Mouse (Mus musculus) embryonic facial prominence, embryonic 11.5 days (tissue): ENCODE measurements around the gene Art5. TPM values are rescaled to one million over a fixed set of nuclear protein-coding genes. Genes with fewer than 3 reads are reported as not detected.

Source experiments
- ATAC-seq: fragments of 200-750 bp; cut with Nextera tagmentation; replicated peaks from 2 replicates; pipeline ENCODE4 v1.8.0; 2017; ENCODE audit warnings: low read depth; ENCODE audit not compliant: insufficient number of reproducible peaks, low FRiP score, low TSS enrichment
- DNase-seq: peaks from one replicate; pipeline ENCODE4 v3.0.0-alpha.2; 2015; ENCODE audit warnings: low spot score
- H3K27ac ChIP-seq: fragments of 300-500 bp; sonication (generic); replicated peaks from 2 replicates; pipeline ENCODE4 v1.5.1; 2014; ENCODE audit warnings: mild to moderate bottlenecking, low read depth, low read length, control low read depth
- H3K27me3 ChIP-seq: fragments of 300-500 bp; sonication (generic); 2 replicates; pipeline ENCODE4 v1.6.1; 2014; ENCODE audit warnings: mild to moderate bottlenecking, low read length, moderate library complexity, mixed read lengths; ENCODE audit not compliant: control insufficient read depth, insufficient read depth
- H3K36me3 ChIP-seq: fragments of 300-500 bp; sonication (generic); replicated peaks from 2 replicates; pipeline ENCODE4 v1.6.1; 2014; ENCODE audit warnings: low read depth, mild to moderate bottlenecking, low read length, moderate library complexity, mixed read lengths; ENCODE audit not compliant: control insufficient read depth, insufficient read depth
- H3K4me1 ChIP-seq: fragments of 300-500 bp; sonication (generic); 2 replicates; pipeline ENCODE4 v1.6.1; 2014; ENCODE audit warnings: low read length, mixed read lengths; ENCODE audit not compliant: control insufficient read depth, insufficient read depth
- H3K4me2 ChIP-seq: fragments of 300-500 bp; sonication (generic); 2 replicates; pipeline ENCODE4 v1.6.1; 2014; ENCODE audit warnings: low read depth, mild to moderate bottlenecking, control low read depth, low read length, moderate library complexity
- H3K4me3 ChIP-seq: fragments of 300-500 bp; sonication (generic); 2 replicates; pipeline ENCODE4 v1.5.1; 2014; ENCODE audit warnings: low read depth, low read length, control low read depth
- H3K9ac ChIP-seq: fragments of 300-500 bp; sonication (generic); replicated peaks from 2 replicates; pipeline ENCODE4 v1.6.1; 2014; ENCODE audit warnings: mild to moderate bottlenecking, control low read depth, low read length
- H3K9me3 ChIP-seq: fragments of 300-500 bp; sonication (generic); replicated peaks from 2 replicates; pipeline ENCODE4 v1.6.1; 2016; ENCODE audit warnings: mild to moderate bottlenecking, low read length, inconsistent platforms, mixed read lengths; ENCODE audit not compliant: control insufficient read depth
- WGBS: fragments of 180-500 bp; shearing (Covaris S2); extraction: QIAGEN DNeasy Blood & Tissue Kit; methylation state at CpG from one replicate; pipeline ENCODE4 v1.1.7; 2014; 5-methylcytosine and 5-hydroxymethylcytosine counted together
- polyA plus RNA-seq: library from polyadenylated mRNA; unstranded; fragments of >200 nt; fragmentation: Nextera tagmentation; extraction: Ambion mirVana; gene quantifications from 2 replicates; pipeline ENCODE4 v1.2.1, GENCODE M21; 2014

Art5 gene
- polyA plus RNA-seq: 1.7 and 1.9 TPM in 2 replicates

GRCm38 (mm10) chr7:102109171-102109570, at the start of gene Art5:
Gene Art5 (minus strand): TSS chr7:102109489.
- Histone ChIP-seq H3K27me3 (no peaks in the 10 kb centered on the region), H3K4me1 (no peaks in the 10 kb centered on the region), H3K36me3 (no peaks in the 10 kb centered on the region), H3K9me3 (no peaks in the 10 kb centered on the region), H3K4me3 (no peak within 1 kb of the TSS), H3K27ac (no peak within 1 kb of the TSS), H3K9ac (no peak within 1 kb of the TSS), H3K4me2 (no peak within 1 kb of the TSS)
- DNase-seq (no peak), ATAC-seq (no peak)
- 77% methylated on average over 7 of the region's 7 CpGs for WGBS

GRCm38 (mm10) chr7:102153691-102154090, 44.4 kb upstream of the Art5 start:
- no peak for DNase-seq
- H3K4me1 ChIP-seq: no peaks in the 10 kb centered on the region
- no peaks in the 10 kb centered on the region for H3K9me3 ChIP-seq
- H3K36me3 ChIP-seq: peaks cover 2% of the 10 kb centered on the region; the same call in 1 of the 2 replicates
- 91% methylated on average over 5 of the region's 5 CpGs for WGBS
- no peak overlapping the region for H3K9ac ChIP-seq
- H3K27me3 ChIP-seq: no peaks in the 10 kb centered on the region
- H3K4me3 ChIP-seq: no peak overlapping the region
- no peak for ATAC-seq
- H3K27ac ChIP-seq: no peak overlapping the region
- no peak overlapping the region for H3K4me2 ChIP-seq

- 96% methylated on average over 5 of the region's 5 CpGs for WGBS
- H3K4me3 ChIP-seq: no peak overlapping the region
- peaks cover 17% of the 10 kb centered on the region; the same call in 1 of the 2 replicates for H3K36me3 ChIP-seq
- no peak overlapping the region for H3K27ac ChIP-seq
- H3K4me2 ChIP-seq: no peak overlapping the region
- DNase-seq: no peak
- ATAC-seq: no peak
- H3K4me1 ChIP-seq: no peaks in the 10 kb centered on the region
- H3K27me3 ChIP-seq: no peaks in the 10 kb centered on the region
- H3K9ac ChIP-seq: no peak overlapping the region
- H3K9me3 ChIP-seq: no peaks in the 10 kb centered on the region
These were observed 28.6 kb upstream of the Art5 start for GRCm38 (mm10) chr7:102137898-102138297.

GRCm38 (mm10) chr7:102137464-102137863, 28.2 kb upstream of the Art5 start:
- no peak for ATAC-seq
- no peak overlapping the region for H3K9ac ChIP-seq
- WGBS: 90% methylated on average over 1 of the region's 1 CpGs
- H3K27me3 ChIP-seq: no peaks in the 10 kb centered on the region
- peak; percentile 49 for DNase-seq
- H3K4me1 ChIP-seq: no peaks in the 10 kb centered on the region
- H3K9me3 ChIP-seq: no peaks in the 10 kb centered on the region
- no peak overlapping the region for H3K4me2 ChIP-seq
- peaks cover 19% of the 10 kb centered on the region for H3K36me3 ChIP-seq
- no peak overlapping the region for H3K27ac ChIP-seq
- no peak overlapping the region for H3K4me3 ChIP-seq

- DNase-seq (no peak), ATAC-seq (no peak)
- no peaks in the 10 kb centered on the region for H3K27me3 ChIP-seq
- no peak overlapping the region for H3K9ac ChIP-seq
- H3K4me2 ChIP-seq: no peak overlapping the region
- no peak overlapping the region for H3K4me3 ChIP-seq
- no peak overlapping the region for H3K27ac ChIP-seq
- H3K36me3 ChIP-seq: peaks cover 18% of the 10 kb centered on the region
- no peaks in the 10 kb centered on the region for H3K4me1 ChIP-seq
- 93% methylated on average over 4 of the region's 4 CpGs for WGBS
- H3K9me3 ChIP-seq: no peaks in the 10 kb centered on the region
These were observed 23.1 kb upstream of the Art5 start for GRCm38 (mm10) chr7:102132395-102132794.

GRCm38 (mm10) chr7:102120326-102120725, 11.0 kb upstream of the Art5 start:
- Histone ChIP-seq H3K9ac (no peak overlapping the region), H3K4me1 (no peaks in the 10 kb centered on the region), H3K9me3 (no peaks in the 10 kb centered on the region), H3K27ac (no peak overlapping the region), H3K36me3 (peaks cover 8% of the 10 kb centered on the region), H3K4me3 (no peak overlapping the region), H3K27me3 (no peaks in the 10 kb centered on the region), H3K4me2 (no peak overlapping the region)
- no peak for ATAC-seq
- no peak for DNase-seq
- WGBS: 96% methylated on average over 10 of the region's 10 CpGs

GRCm38 (mm10) chr7:102117382-102117781, 8.1 kb upstream of the Art5 start:
- Histone ChIP-seq H3K4me1 (no peaks in the 10 kb centered on the region), H3K4me3 (no peak overlapping the region), H3K27ac (no peak overlapping the region), H3K9ac (no peak overlapping the region), H3K27me3 (no peaks in the 10 kb centered on the region), H3K9me3 (no peaks in the 10 kb centered on the region), H3K36me3 (no peaks in the 10 kb centered on the region; the same call in none of the 2 replicates), H3K4me2 (no peak overlapping the region)
- WGBS: 77% methylated on average over 6 of the region's 6 CpGs
- DNase-seq (no peak), ATAC-seq (no peak)

- H3K4me2 ChIP-seq: no peak within 1 kb of the TSS
- no peak within 1 kb of the TSS for H3K9ac ChIP-seq
- H3K27me3 ChIP-seq: no peaks in the 10 kb centered on the region
- no peaks in the 10 kb centered on the region for H3K9me3 ChIP-seq
- H3K4me1 ChIP-seq: no peaks in the 10 kb centered on the region
- whole genome bisulfite sequencing: 55% methylated on average over 7 of the region's 7 CpGs
- ATAC-seq (no peak; the same call in 1 of the 2 replicates), DNase-seq (no peak)
- no peak within 1 kb of the TSS for H3K4me3 ChIP-seq
- no peak within 1 kb of the TSS for H3K27ac ChIP-seq
- no peaks in the 10 kb centered on the region; the same call in none of the 2 replicates for H3K36me3 ChIP-seq
These were observed 7.5 kb upstream of the Art5 start, which contains the start of gene Chrna10 for GRCm38 (mm10) chr7:102116579-102117331. Gene Chrna10 (minus strand): TSS chr7:102116828.
